Mouse (Mus musculus) cortical plate, adult 2 months (tissue): Measurements from ENCODE around the gene Ppm1l.

Experiments
- CTCF ChIP-seq: fragments of 200-500 bp; IDR thresholded peaks from 2 replicates; pipeline ENCODE4 v1.5.1; 2011; ENCODE audit warnings: mild to moderate bottlenecking, control low read depth, low read length; ENCODE audit not compliant: insufficient read depth; ENCODE audit errors: extremely low read depth
- POLR2A ChIP-seq: fragments of 200-500 bp; IDR thresholded peaks from 2 replicates; pipeline ENCODE4 v1.6.1; 2011; ENCODE audit warnings: mild to moderate bottlenecking, low read length, control low read depth; ENCODE audit not compliant: insufficient read depth; ENCODE audit errors: extremely low read depth

GRCm38 (mm10) chr3:69485347-69485746 is 168.7 kb downstream of the Ppm1l start:
- TF ChIP-seq POLR2A = no peak
- no peak for TF ChIP-seq CTCF
